Mouse (Mus musculus) embryo, embryonic 11.5 days (tissue): ENCODE data around the gene Olfr1175-ps.

ENCODE experiments used
- DNase-seq: peaks from one replicate; pipeline ENCODE4 v3.0.0-alpha.2; 2012; ENCODE audit warnings: low read depth, low spot score

The Olfr1175-ps gene

DNA sequence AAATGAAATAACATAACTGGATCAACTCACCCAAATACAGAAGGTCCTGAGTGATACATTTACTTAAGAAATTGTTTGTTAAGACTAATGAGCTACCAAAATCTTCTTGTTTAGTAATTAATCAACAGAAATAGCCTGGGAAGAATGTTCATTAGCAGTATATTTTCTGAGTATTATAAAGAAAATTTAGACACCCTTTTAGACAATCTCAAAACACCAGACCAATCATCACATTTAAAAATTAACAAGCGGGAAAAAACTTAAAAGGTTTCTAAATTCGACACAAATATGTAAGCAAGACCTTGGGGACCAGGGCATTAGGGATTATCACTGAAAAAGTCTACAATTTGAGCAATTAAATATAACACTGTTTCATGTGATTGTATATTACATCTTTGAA is at the start of gene Olfr1175-ps:
TSS of gene Olfr1175-ps (minus strand) at position 101 of the 400 bp plus-strand sequence.
- DNase-seq: no peak

DNA sequence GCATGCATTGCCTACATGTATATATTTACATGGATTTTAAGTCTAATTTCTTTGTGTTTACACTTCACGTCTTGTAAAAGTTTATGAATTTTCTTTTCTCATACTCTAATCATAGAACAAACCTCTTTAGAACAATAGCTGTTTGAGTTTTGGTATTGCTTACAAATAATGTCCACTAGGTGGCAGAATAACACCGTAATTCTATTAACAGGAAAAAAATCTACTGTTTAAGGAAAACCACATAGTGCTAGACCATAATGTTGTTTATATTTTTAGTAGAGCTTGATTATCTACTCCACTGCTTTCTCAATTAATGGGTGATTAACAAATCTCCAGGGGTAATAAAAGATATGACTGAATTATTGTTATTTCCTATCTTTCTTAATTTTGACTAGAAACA is 29.3 kb upstream of the Olfr1175-ps start:
- peak; percentile 30 for DNase-seq

DNA sequence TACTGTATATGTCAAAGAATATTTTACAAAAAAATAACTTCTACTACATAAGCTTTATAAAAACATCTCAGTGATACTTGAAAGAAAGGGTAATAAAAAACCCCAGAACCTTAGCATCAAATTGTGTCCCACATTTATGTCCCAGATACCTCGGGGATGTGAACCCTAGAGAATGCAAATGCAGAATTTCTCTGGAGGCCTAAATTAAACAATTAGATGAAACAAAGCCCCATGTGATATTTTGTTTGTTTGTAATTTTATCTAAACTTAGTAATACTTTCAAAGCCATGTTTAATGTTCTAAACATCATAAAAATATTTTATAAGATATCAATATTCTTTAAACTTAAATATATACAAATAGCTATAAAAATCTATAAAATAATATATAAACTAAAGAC is 19.4 kb upstream of the Olfr1175-ps start, which contains the start of gene Olfr1177-ps:
TSS of gene Olfr1177-ps (minus strand) at position 101 of the 400 bp plus-strand sequence.
- no peak for DNase-seq

GRCm38 (mm10) chr2:88336421-88336820 is 9.4 kb upstream of the Olfr1175-ps start, which contains the start of gene Olfr1176:
Gene Olfr1176, plus strand, starts transcription at chr2:88336721.
- no peak for DNase-seq

DNA sequence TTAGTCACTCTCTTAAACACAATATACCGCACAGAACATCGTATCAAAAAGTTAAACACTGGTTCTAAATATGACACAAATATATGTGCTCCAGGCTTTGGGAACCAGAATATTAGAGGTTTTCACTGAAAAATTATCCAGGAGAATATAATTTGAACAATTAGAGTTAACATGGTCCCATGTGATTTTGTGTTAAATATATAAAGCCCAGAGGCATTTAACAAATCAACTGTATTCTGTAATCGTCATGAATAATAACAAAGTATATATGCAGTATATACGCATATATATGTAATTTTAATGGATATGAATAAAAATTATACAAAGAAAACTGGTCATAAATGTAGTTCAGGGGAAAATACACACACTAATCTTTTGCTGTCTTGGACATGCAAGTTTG is 12.0 kb downstream of the Olfr1175-ps start, which contains the start of gene Olfr1174-ps:
TSS of gene Olfr1174-ps (minus strand) at position 101 of the 400 bp plus-strand sequence.
- no peak for DNase-seq

- DNase-seq: no peak
These were observed 47.2 kb downstream of the Olfr1175-ps start, which contains the start of gene Olfr1173 for GRCm38 (mm10) chr2:88279775-88280174. Gene Olfr1173, minus strand, starts transcription at chr2:88279875.
